Mouse (Mus musculus) kidney, postnatal 0 days (tissue): Measurements from ENCODE around the gene Gm9573. TPM values are rescaled to one million over a fixed set of nuclear protein-coding genes. Genes with fewer than 3 reads are reported as not detected.
A peak's percentile ranks its signal among the peaks of the same experiment; 100 is the strongest.

Experiments used
- ATAC-seq: fragments of 200-750 bp; cut with Nextera tagmentation; replicated peaks from 2 replicates; pipeline ENCODE4 v1.8.0; 2017; ENCODE audit warnings: low read depth, moderate number of reproducible peaks, moderate TSS enrichment, moderate library complexity; ENCODE audit not compliant: low FRiP score
- DNase-seq: peaks from one replicate; pipeline ENCODE4 v3.0.0-alpha.2; 2016; ENCODE audit warnings: low spot score
- H3K27ac ChIP-seq: fragments of 300-500 bp; sonication (generic); 2 replicates; pipeline ENCODE4 v1.5.1; 2014; ENCODE audit warnings: mild to moderate bottlenecking
- H3K27me3 ChIP-seq: fragments of 300-500 bp; sonication (generic); 2 replicates; pipeline ENCODE4 v1.6.1; 2014; ENCODE audit warnings: low read length, mixed read lengths; ENCODE audit not compliant: insufficient read depth
- H3K36me3 ChIP-seq: fragments of 300-500 bp; sonication (generic); 2 replicates; pipeline ENCODE4 v1.6.1; 2014; ENCODE audit warnings: low read length, mixed read lengths; ENCODE audit not compliant: insufficient read depth
- H3K4me1 ChIP-seq: fragments of 300-500 bp; sonication (generic); replicated peaks from 2 replicates; pipeline ENCODE4 v1.6.1; 2014; ENCODE audit warnings: antibody characterized with exemption, low read length, mixed read lengths; ENCODE audit not compliant: insufficient read depth
- H3K4me2 ChIP-seq: fragments of 300-500 bp; sonication (generic); 2 replicates; pipeline ENCODE4 v1.6.1; 2014; ENCODE audit warnings: mild to moderate bottlenecking, low read length, moderate library complexity, mixed read lengths
- H3K4me3 ChIP-seq: fragments of 300-500 bp; sonication (generic); replicated peaks from 2 replicates; pipeline ENCODE4 v1.5.1; 2014; ENCODE audit warnings: low read depth, low read length
- H3K9ac ChIP-seq: fragments of 300-500 bp; sonication (generic); 2 replicates; pipeline ENCODE4 v1.6.1; 2014; ENCODE audit warnings: low read depth, low read length
- H3K9me3 ChIP-seq: fragments of 300-500 bp; sonication (generic); replicated peaks from 2 replicates; pipeline ENCODE4 v1.6.1; 2016; ENCODE audit warnings: low read length, inconsistent platforms, mixed read lengths
- CTCF ChIP-seq: IDR thresholded peaks from 2 replicates; pipeline ENCODE4 v1.5.1; 2016; ENCODE audit warnings: antibody characterized with exemption, low read depth, mild to moderate bottlenecking, moderate library complexity
- WGBS: fragments of 180-500 bp; shearing (Covaris S2); extraction: QIAGEN DNeasy Blood & Tissue Kit; methylation state at CpG from one replicate; pipeline ENCODE4 v1.1.7; 2014; 5-methylcytosine and 5-hydroxymethylcytosine counted together
- polyA plus RNA-seq: library from polyadenylated mRNA; unstranded; fragments of >200 nt; fragmentation: Nextera tagmentation; extraction: Ambion mirVana; gene quantifications from 2 replicates; pipeline ENCODE4 v1.2.1, GENCODE M21; 2015

Gene Gm9573
- polyA plus RNA-seq, 1 experiment from 2014 or later: not detected

GRCm38 (mm10) chr17:35578211-35578610 lies 48.2 kb downstream of the Gm9573 start:
- H3K9me3 ChIP-seq: no peaks in the 10 kb centered on the region
- ATAC-seq: 0 out of 2 replicates have a peak, but pooled peaks have one; percentile 25
- no peaks in the 10 kb centered on the region for H3K27me3 ChIP-seq
- H3K4me3 ChIP-seq: no peak overlapping the region
- no peaks in the 10 kb centered on the region for H3K36me3 ChIP-seq
- WGBS: 22% methylated on average over 6 of the region's 6 CpGs
- H3K4me1 ChIP-seq: no peaks in the 10 kb centered on the region
- H3K4me2 ChIP-seq: no peak overlapping the region
- DNase-seq: peak; percentile 87
- peak; percentile 100 for TF ChIP-seq CTCF
- no peak overlapping the region for H3K27ac ChIP-seq
- H3K9ac ChIP-seq: no peak overlapping the region

- Histone ChIP-seq H3K27ac (no peak overlapping the region), H3K36me3 (no peaks in the 10 kb centered on the region), H3K4me2 (no peak overlapping the region), H3K27me3 (peaks cover 6% of the 10 kb centered on the region; the same call in 1 of the 2 replicates), H3K4me3 (no peak overlapping the region), H3K9ac (no peak overlapping the region), H3K4me1 (0 out of 2 replicates have a peak, but pooled peaks cover 4% of the 10 kb centered on the region), H3K9me3 (no peaks in the 10 kb centered on the region)
- ATAC-seq (no peak), DNase-seq (no peak)
- 97% methylated on average over 7 of the region's 7 CpGs for WGBS
- TF ChIP-seq CTCF: 0 out of 2 replicates have a peak, but pooled peaks have one; percentile 0
Measured at GRCm38 (mm10) chr17:35571477-35571876, 55.0 kb downstream of the Gm9573 start.

- TF ChIP-seq CTCF: no peak
- 75% methylated on average over 14 of the region's 14 CpGs for WGBS
Measured at GRCm38 (mm10) chr17:35570836-35571235, 55.6 kb downstream of the Gm9573 start.

GRCm38 (mm10) chr17:35569091-35569944 lies 57.1 kb downstream of the Gm9573 start:
- Histone ChIP-seq H3K4me2 (peak overlapping the region; percentile 50), H3K27me3 (peaks cover 6% of the 10 kb centered on the region; the same call in 1 of the 2 replicates), H3K27ac (no peak overlapping the region), H3K9me3 (no peaks in the 10 kb centered on the region), H3K4me1 (0 out of 2 replicates have a peak, but pooled peaks cover 4% of the 10 kb centered on the region), H3K4me3 (0 out of 2 replicates have a peak overlapping the region, but pooled peaks have one; percentile 9), H3K36me3 (no peaks in the 10 kb centered on the region), H3K9ac (peak overlapping the region; percentile 42; the same call in 1 of the 2 replicates)
- peak; percentile 22 for DNase-seq
- ATAC-seq: no peak
- TF ChIP-seq CTCF: no peak
- WGBS: 7% methylated on average over 28 of the region's 28 CpGs

More at GRCm38 (mm10) chr17:35570836-35571235, 55.6 kb downstream of the Gm9573 start:
- no peaks in the 10 kb centered on the region for H3K36me3 ChIP-seq
- ATAC-seq: no peak
- no peak overlapping the region for H3K4me2 ChIP-seq
- H3K9ac ChIP-seq: no peak overlapping the region
- H3K4me1 ChIP-seq: 0 out of 2 replicates have a peak, but pooled peaks cover 4% of the 10 kb centered on the region
- no peak overlapping the region for H3K4me3 ChIP-seq
- H3K27me3 ChIP-seq: peaks cover 6% of the 10 kb centered on the region; the same call in 1 of the 2 replicates
- H3K9me3 ChIP-seq: no peaks in the 10 kb centered on the region
- no peak overlapping the region for H3K27ac ChIP-seq
- DNase-seq: no peak

Other genes with a start within 250 kb of the Gm9573 start
- gene H2-Q4, start 247.0 kb downstream of the Gm9573 start, polyA plus RNA-seq: 6.1 and 6.8 TPM in 2 replicates
- 7.0 and 7.2 TPM in 2 replicates for gene H2-Q6, start 201.8 kb downstream of the Gm9573 start, polyA plus RNA-seq
- 15.4 and 15.6 TPM in 2 replicates for gene H2-Q7, start 187.5 kb downstream of the Gm9573 start, polyA plus RNA-seq
- 1.1 and 1.4 TPM in 2 replicates for gene H2-Q10, start 156.5 kb downstream of the Gm9573 start, polyA plus RNA-seq
- not detected in 2 replicates for gene Pou5f1, start 120.6 kb downstream of the Gm9573 start, polyA plus RNA-seq
- gene Tcf19, start 109.8 kb downstream of the Gm9573 start, polyA plus RNA-seq: 35.5 and 44.5 TPM in 2 replicates
- 8.2 and 9.1 TPM in 2 replicates for gene Cchcr1, start 109.5 kb downstream of the Gm9573 start, polyA plus RNA-seq
- 0.14 and 0.17 TPM in 2 replicates for gene Psors1c2, start 93.4 kb downstream of the Gm9573 start, polyA plus RNA-seq
- 0.13 and 0.18 TPM in 2 replicates for gene Cdsn, start 74.5 kb downstream of the Gm9573 start, polyA plus RNA-seq
- gene 2300002M23Rik, start 59.2 kb downstream of the Gm9573 start, polyA plus RNA-seq: not detected in 2 replicates
- gene Sfta2, start 25.1 kb downstream of the Gm9573 start, polyA plus RNA-seq: 4.2 and 5.0 TPM in 2 replicates
- gene Mucl3, start 17.1 kb upstream of the Gm9573 start, polyA plus RNA-seq: 0.11 and 0.13 TPM in 2 replicates
- 12.7 and 13.5 TPM in 2 replicates for gene Vars2, start 41.0 kb upstream of the Gm9573 start, polyA plus RNA-seq
- gene Gtf2h4, start 47.1 kb upstream of the Gm9573 start, polyA plus RNA-seq: 35.6 and 36.5 TPM in 2 replicates
- gene Ddr1, start 78.0 kb upstream of the Gm9573 start, polyA plus RNA-seq: 89.1 and 94.3 TPM in 2 replicates
- gene Ier3, start 195.0 kb upstream of the Gm9573 start, polyA plus RNA-seq: 83.6 and 93.1 TPM in 2 replicates
- gene Flot1, start 196.6 kb upstream of the Gm9573 start, polyA plus RNA-seq: 52.2 and 54.5 TPM in 2 replicates
- 503 and 575 TPM in 2 replicates for gene Tubb5, start 211.7 kb upstream of the Gm9573 start, polyA plus RNA-seq
- 5.4 and 5.6 TPM in 2 replicates for gene Mdc1, start 214.9 kb upstream of the Gm9573 start, polyA plus RNA-seq
- 36.9 and 44.6 TPM in 2 replicates for gene Nrm, start 234.7 kb upstream of the Gm9573 start, polyA plus RNA-seq
- 16.2 and 17.2 TPM in 2 replicates for gene Ppp1r18, start 239.0 kb upstream of the Gm9573 start, polyA plus RNA-seq